ENCODE assay signal across 22 mouse cellular contexts in genomic region chr6:61898238-61898637, GRCm38 (mm10).
DNase-seq lines count a peak whose midpoint lies in the region; ATAC-seq lines count a peak whose summit lies in the region.
"Had no signal": no experiment of that assay in that cellular context is flagged by ENCODE, and none has a peak within 500 bp of the region (broad histone marks: within the 10 kb centered on the region; RNA-seq: fewer than 3 reads in every experiment).

No protein-coding gene starts in this region.

- H3K27me3 ChIP-seq in hindbrain, embryonic 12.5 days, result no peaks in the 10 kb centered on the region
- H3K27me3 ChIP-seq in hindbrain, embryonic 10.5 days (ENCODE audit: insufficient read depth, poor library complexity, severe bottlenecking), result no peaks in the 10 kb centered on the region
- H3K27me3 ChIP-seq in midbrain, embryonic 13.5 days, result no peaks in the 10 kb centered on the region
- H3K27me3 ChIP-seq in midbrain, embryonic 10.5 days (ENCODE audit: low read depth, poor library complexity, severe bottlenecking), result no peaks in the 10 kb centered on the region
- no peaks in the 10 kb centered on the region for H3K27me3 ChIP-seq in midbrain, embryonic 15.5 days (replicated peaks)
- H3K27me3 ChIP-seq: forebrain, embryonic 13.5 days; heart, embryonic 13.5 days; intestine, embryonic 15.5 days had no signal

- no peaks in the 10 kb centered on the region for H3K4me1 ChIP-seq in hindbrain, embryonic 12.5 days
- H3K4me1 ChIP-seq in hindbrain, embryonic 10.5 days (replicated peaks), result no peaks in the 10 kb centered on the region
- no peaks in the 10 kb centered on the region for H3K4me1 ChIP-seq in midbrain, embryonic 13.5 days (replicated peaks)
- no peaks in the 10 kb centered on the region for H3K4me1 ChIP-seq in midbrain, embryonic 10.5 days
- no peaks in the 10 kb centered on the region for H3K4me1 ChIP-seq in midbrain, embryonic 15.5 days
- H3K4me1 ChIP-seq: forebrain, embryonic 10.5 days; forebrain, embryonic 13.5 days; heart, embryonic 10.5 days; heart, embryonic 13.5 days; intestine, embryonic 15.5 days had no signal

- no peak for ATAC-seq in hindbrain, embryonic 12.5 days (ENCODE audit: low FRiP score)
- ATAC-seq in midbrain, embryonic 13.5 days, result peak; percentile 67; the same call in 1 of the 2 replicates
- ATAC-seq in midbrain, embryonic 15.5 days (replicated peaks), result peak; percentile 78
- ATAC-seq: forebrain, embryonic 13.5 days; forebrain, embryonic 16.5 days; intestine, embryonic 15.5 days had no signal

- no peaks in the 10 kb centered on the region for H3K36me3 ChIP-seq in hindbrain, embryonic 12.5 days
- no peaks in the 10 kb centered on the region for H3K36me3 ChIP-seq in hindbrain, embryonic 10.5 days
- no peaks in the 10 kb centered on the region for H3K36me3 ChIP-seq in midbrain, embryonic 13.5 days
- H3K36me3 ChIP-seq in midbrain, embryonic 10.5 days, result no peaks in the 10 kb centered on the region
- H3K36me3 ChIP-seq in midbrain, embryonic 15.5 days (replicated peaks), result no peaks in the 10 kb centered on the region
- H3K36me3 ChIP-seq: forebrain, embryonic 10.5 days; heart, embryonic 10.5 days; heart, embryonic 13.5 days; intestine, embryonic 15.5 days had no signal

- no peak overlapping the region for H3K9ac ChIP-seq in hindbrain, embryonic 12.5 days
- no peak overlapping the region for H3K9ac ChIP-seq in midbrain, embryonic 13.5 days (replicated peaks)
- H3K9ac ChIP-seq in midbrain, embryonic 15.5 days, result no peak overlapping the region
- H3K9ac ChIP-seq: forebrain, embryonic 13.5 days; heart, embryonic 13.5 days; intestine, embryonic 15.5 days had no signal

- intact Hi-C loops in left cerebral cortex, postnatal 14 days (cut with DNase I), result no loop called here

- 70% methylated on average over 4 of the region's 4 CpGs for WGBS in hindbrain, embryonic 12.5 days
- WGBS in hindbrain, embryonic 10.5 days, result 84% methylated on average over 4 of the region's 4 CpGs
- WGBS in midbrain, embryonic 13.5 days, result 60% methylated on average over 4 of the region's 4 CpGs
- 83% methylated on average over 4 of the region's 4 CpGs for WGBS in midbrain, embryonic 10.5 days
- 50% methylated on average over 4 of the region's 4 CpGs for WGBS in midbrain, embryonic 15.5 days

- DNase-seq in hindbrain, embryonic 10.5 days (ENCODE audit: low spot score), result no peak
- no peak for DNase-seq in midbrain, embryonic 10.5 days (ENCODE audit: low spot score)
- no peak for DNase-seq in heart, postnatal 4 days
- DNase-seq in left cerebral cortex, postnatal 14 days (ENCODE audit: low spot score in 2 of 2), result no peak
- DNase-seq: adrenal gland, adult 2 months; adrenal gland, postnatal 14 days; cerebellum, adult 11-12 months; cerebellum, adult 9-10 months; cerebellum, postnatal 14 days; gastrocnemius, postnatal 10 days; gastrocnemius, postnatal 36 days; heart, adult 2 months; heart, postnatal 14 days had no signal

- H3K27ac ChIP-seq in hindbrain, embryonic 12.5 days, result 0 out of 2 replicates have a peak overlapping the region, but pooled peaks have one; percentile 2
- H3K27ac ChIP-seq in hindbrain, embryonic 10.5 days, result no peak overlapping the region
- H3K27ac ChIP-seq in midbrain, embryonic 13.5 days, result no peak overlapping the region; the same call in 1 of the 2 replicates
- H3K27ac ChIP-seq in midbrain, embryonic 10.5 days (replicated peaks), result no peak overlapping the region
- no peak overlapping the region for H3K27ac ChIP-seq in midbrain, embryonic 15.5 days
- H3K27ac ChIP-seq: forebrain, embryonic 10.5 days; forebrain, embryonic 13.5 days; heart, adult 2 months; heart, embryonic 10.5 days; heart, embryonic 13.5 days; intestine, embryonic 15.5 days had no signal

- no peak overlapping the region for H3K4me2 ChIP-seq in hindbrain, embryonic 12.5 days (replicated peaks)
- no peak overlapping the region for H3K4me2 ChIP-seq in midbrain, embryonic 13.5 days (replicated peaks)
- H3K4me2 ChIP-seq in midbrain, embryonic 15.5 days, result no peak overlapping the region
- H3K4me2 ChIP-seq: forebrain, embryonic 13.5 days; heart, embryonic 13.5 days; intestine, embryonic 15.5 days had no signal

- H3K4me3 ChIP-seq in hindbrain, embryonic 12.5 days, result no peak overlapping the region
- no peak overlapping the region for H3K4me3 ChIP-seq in hindbrain, embryonic 10.5 days
- H3K4me3 ChIP-seq in midbrain, embryonic 13.5 days (replicated peaks), result no peak overlapping the region
- no peak overlapping the region for H3K4me3 ChIP-seq in midbrain, embryonic 10.5 days
- no peak overlapping the region for H3K4me3 ChIP-seq in midbrain, embryonic 15.5 days
- H3K4me3 ChIP-seq: forebrain, embryonic 10.5 days; forebrain, embryonic 13.5 days; heart, adult 2 months; heart, embryonic 10.5 days; heart, embryonic 13.5 days; intestine, embryonic 15.5 days had no signal

- H3K9me3 ChIP-seq in hindbrain, embryonic 12.5 days (replicated peaks), result no peaks in the 10 kb centered on the region
- no peaks in the 10 kb centered on the region for H3K9me3 ChIP-seq in hindbrain, embryonic 10.5 days
- H3K9me3 ChIP-seq in midbrain, embryonic 13.5 days, result no peaks in the 10 kb centered on the region
- H3K9me3 ChIP-seq in midbrain, embryonic 10.5 days (replicated peaks), result no peaks in the 10 kb centered on the region
- no peaks in the 10 kb centered on the region for H3K9me3 ChIP-seq in midbrain, embryonic 15.5 days
- H3K9me3 ChIP-seq: forebrain, embryonic 10.5 days; forebrain, embryonic 13.5 days; heart, embryonic 10.5 days; heart, embryonic 13.5 days; intestine, embryonic 15.5 days had no signal
